Mouse (Mus musculus) lung, adult 2 months (tissue): ENCODE results near the gene Ccdc85b. TPM values are rescaled to one million over a fixed set of nuclear protein-coding genes. Genes with fewer than 3 reads are reported as not detected.

Source experiments
- DNase-seq: peaks from one replicate; pipeline ENCODE4 v3.0.0; 2022
- H3K4me1 ChIP-seq: fragments of 200-500 bp; 2 replicates; pipeline ENCODE4 v1.6.1; 2011; ENCODE audit warnings: low read length; ENCODE audit not compliant: control insufficient read depth, insufficient read depth
- H3K4me3 ChIP-seq: fragments of 200-500 bp; replicated peaks from 2 replicates; pipeline ENCODE3; 2011; ENCODE audit warnings: low read depth, mild to moderate bottlenecking, control low read depth, low read length; ENCODE audit errors: extremely low read depth
- CTCF ChIP-seq: fragments of 200-500 bp; IDR thresholded peaks from 2 replicates; pipeline ENCODE4 v1.5.1; 2011; ENCODE audit warnings: mild to moderate bottlenecking, low read length, control low read depth; ENCODE audit not compliant: insufficient read depth
- POLR2A ChIP-seq: fragments of 200-500 bp; IDR thresholded peaks from 2 replicates; pipeline ENCODE4 v1.6.1; 2011; ENCODE audit warnings: low read depth, mild to moderate bottlenecking, control low read depth, low read length, borderline replicate concordance; ENCODE audit errors: extremely low read depth
- WGBS: fragments of 180-500 bp; shearing (Covaris S2); methylation state at CpG from one replicate; pipeline ENCODE4 v1.1.7; 2018; 5-methylcytosine and 5-hydroxymethylcytosine counted together
- polyA plus RNA-seq: library from polyadenylated mRNA; depleted of rRNA; stranded (reverse); fragments of >200 nt; gene quantifications from 2 replicates; pipeline ENCODE4 v1.2.3, GENCODE M21; 2012

Gene Ccdc85b
- polyA plus RNA-seq, 1 experiment, result 15.8 TPM

- 50% methylated on average over 7 of the region's 7 CpGs for WGBS
- peak; percentile 1 for DNase-seq
- no peak overlapping the region for H3K4me3 ChIP-seq
- TF ChIP-seq CTCF (no peak), POLR2A (no peak)
- H3K4me1 ChIP-seq, result peaks cover 8% of the 10 kb centered on the region
Observed at GRCm38 (mm10) chr19:5444954-5445353, 12.7 kb downstream of the Ccdc85b start.

GRCm38 (mm10) chr19:5444371-5444908 lies 13.3 kb downstream of the Ccdc85b start:
- Histone ChIP-seq H3K4me3 (no peak overlapping the region), H3K4me1 (peaks cover 8% of the 10 kb centered on the region)
- no peak for DNase-seq
- no peak for TF ChIP-seq CTCF
- TF ChIP-seq POLR2A, result no peak
- WGBS, result 53% methylated on average over 9 of the region's 9 CpGs

- no peak for TF ChIP-seq POLR2A
- TF ChIP-seq CTCF, result no peak
- 47% methylated on average over 7 of the region's 7 CpGs for WGBS
- no peak for DNase-seq
- Histone ChIP-seq H3K4me3 (no peak overlapping the region), H3K4me1 (peaks cover 17% of the 10 kb centered on the region)
Observed at GRCm38 (mm10) chr19:5433951-5434350, 23.7 kb downstream of the Ccdc85b start.

GRCm38 (mm10) chr19:5432992-5433852 lies 24.5 kb downstream of the Ccdc85b start:
- 1% methylated on average over 16 of the region's 16 CpGs for WGBS
- Histone ChIP-seq H3K4me1 (peaks cover 17% of the 10 kb centered on the region), H3K4me3 (peak overlapping the region; percentile 45)
- peak; percentile 43 for TF ChIP-seq CTCF
- TF ChIP-seq POLR2A, result no peak; the same call in 1 of the 2 replicates
- DNase-seq, result peak; percentile 36

GRCm38 (mm10) chr19:5431911-5432464 lies 25.7 kb downstream of the Ccdc85b start:
- H3K4me1 ChIP-seq, result peaks cover 17% of the 10 kb centered on the region
- 49% methylated on average over 4 of the region's 4 CpGs for WGBS
- TF ChIP-seq POLR2A (no peak), CTCF (no peak)
- H3K4me3 ChIP-seq, result no peak overlapping the region
- no peak for DNase-seq

GRCm38 (mm10) chr19:5430408-5430807 lies 27.3 kb downstream of the Ccdc85b start:
- WGBS, result 59% methylated on average over 1 of the region's 1 CpGs
- H3K4me1 ChIP-seq, result peaks cover 27% of the 10 kb centered on the region
- no peak for TF ChIP-seq CTCF
- TF ChIP-seq POLR2A, result no peak
- no peak for DNase-seq
- no peak overlapping the region for H3K4me3 ChIP-seq

- H3K4me3 ChIP-seq, result no peak overlapping the region
- no peak for TF ChIP-seq CTCF
- TF ChIP-seq POLR2A, result no peak
- H3K4me1 ChIP-seq, result peaks cover 27% of the 10 kb centered on the region
- WGBS, result 32% methylated on average over 8 of the region's 8 CpGs
- DNase-seq, result no peak
Observed at GRCm38 (mm10) chr19:5429806-5430205, 27.9 kb downstream of the Ccdc85b start.

- 54% methylated on average over 4 of the region's 4 CpGs for WGBS
- DNase-seq, result no peak
- TF ChIP-seq POLR2A, result no peak
- no peak for TF ChIP-seq CTCF
- Histone ChIP-seq H3K4me1 (peaks cover 27% of the 10 kb centered on the region), H3K4me3 (no peak overlapping the region)
Observed at GRCm38 (mm10) chr19:5429219-5429618, 28.5 kb downstream of the Ccdc85b start.

- DNase-seq, result no peak
- WGBS, result 78% methylated on average over 2 of the region's 2 CpGs
- H3K4me3 ChIP-seq, result no peak overlapping the region
- TF ChIP-seq POLR2A (no peak), CTCF (no peak)
- peaks cover 22% of the 10 kb centered on the region for H3K4me1 ChIP-seq
Observed at GRCm38 (mm10) chr19:5428083-5428482, 29.6 kb downstream of the Ccdc85b start.

- TF ChIP-seq CTCF (no peak), POLR2A (no peak)
- Histone ChIP-seq H3K4me3 (no peak overlapping the region), H3K4me1 (peaks cover 17% of the 10 kb centered on the region)
- no peak for DNase-seq
- WGBS, result 87% methylated on average over 13 of the region's 13 CpGs
Observed at GRCm38 (mm10) chr19:5426640-5427290, 30.9 kb downstream of the Ccdc85b start.
